Mouse (Mus musculus): ENCODE data around the gene Trim44. TPM values are rescaled to one million over a fixed set of nuclear protein-coding genes. Genes with fewer than 3 reads are reported as not detected.

Trim44 gene
- total and polyA plus RNA-seq, 3 experiments: 21.7 to 55.3 (median 49.1) TPM

GRCm38 (mm10) chr2:102377370-102377769 is 30.3 kb downstream of the Trim44 start:
- H3K9me3 ChIP-seq (replicated peaks; ENCODE audit: insufficient read depth, low read length): no peaks in the 10 kb centered on the region

GRCm38 (mm10) chr2:102373406-102374105 is 34.1 kb downstream of the Trim44 start:
- peaks cover 4 to 16% of the 10 kb centered on the region in 2 experiments for H3K4me1 ChIP-seq (ENCODE audit: control insufficient read depth in 1 of 2, insufficient read depth in 2 of 2, low read length in 2 of 2)
- H3K27me3 ChIP-seq (ENCODE audit: control insufficient read depth in 1 of 2, insufficient read depth in 2 of 2, low read length in 2 of 2): no peaks in the 10 kb centered on the region
- no peak for DNase-seq (ENCODE audit: low read depth, low spot score)
- no peak overlapping the region for H3K9ac ChIP-seq (ENCODE audit: control insufficient read depth, low read depth, low read length, poor library complexity, severe bottlenecking)
- H3K4me3 ChIP-seq (ENCODE audit: control insufficient read depth in 1 of 2, insufficient read depth in 1 of 2, low read depth in 2 of 2, low read length in 2 of 2): no peak overlapping the region
- peaks cover 17 to 37% of the 10 kb centered on the region in 2 experiments for H3K36me3 ChIP-seq (ENCODE audit: control insufficient read depth in 1 of 2, insufficient read depth in 2 of 2, low read length in 2 of 2)
- no peaks in the 10 kb centered on the region for H3K9me3 ChIP-seq (replicated peaks; ENCODE audit: insufficient read depth, low read length)
- TF ChIP-seq RAD21 (IDR thresholded peaks at IDR 0.05; ENCODE audit: low read depth, low read length) (no peak), ETS1 (IDR thresholded peaks at IDR 0.05; ENCODE audit: low read depth, low read length) (no peak), EP300 (IDR thresholded peaks at IDR 0.05; ENCODE audit: low read depth in 1 of 2, low read length in 2 of 2) (no peak), E2F4 (IDR thresholded peaks at IDR 0.05; ENCODE audit: borderline replicate concordance, low read depth, low read length) (no peak), MEF2A (IDR thresholded peaks at IDR 0.05; ENCODE audit: extremely low read depth, insufficient replicate concordance, low read depth, low read length, poor library complexity, severe bottlenecking) (no peak), GABPA (IDR thresholded peaks at IDR 0.05; ENCODE audit: low read depth, low read length) (no peak), HCFC1 (IDR thresholded peaks at IDR 0.05; ENCODE audit: low read depth, low read length) (no peak), JUND (IDR thresholded peaks at IDR 0.05; ENCODE audit: low read depth, low read length) (no peak), CHD1 (IDR thresholded peaks at IDR 0.05; ENCODE audit: low read depth, low read length) (no peak), ZC3H11A (IDR thresholded peaks at IDR 0.05; ENCODE audit: low read depth, low read length) (no peak), CTCF (IDR thresholded peaks at IDR 0.05 in 2 of 3, conservative IDR thresholded peaks at IDR 0.05 in 1 of 3; ENCODE audit: control insufficient read depth in 1 of 3, insufficient read depth in 1 of 3, low read depth in 2 of 3, low read length in 3 of 3, poor library complexity in 1 of 3, severe bottlenecking in 1 of 3) (no peak), USF1 (IDR thresholded peaks at IDR 0.05; ENCODE audit: low read depth, low read length) (no peak), SMC3 (IDR thresholded peaks at IDR 0.05; ENCODE audit: low read depth, low read length) (no peak), ELF1 (IDR thresholded peaks at IDR 0.05; ENCODE audit: low read depth, low read length) (no peak), MXI1 (IDR thresholded peaks at IDR 0.05; ENCODE audit: low read depth, low read length) (no peak), NRF1 (IDR thresholded peaks at IDR 0.05; ENCODE audit: insufficient read depth, low read depth, low read length, poor library complexity, severe bottlenecking) (no peak), USF2 (IDR thresholded peaks at IDR 0.05; ENCODE audit: borderline replicate concordance in 1 of 2, insufficient read depth in 1 of 2, low read depth in 1 of 2, low read length in 2 of 2) (no peak), POLR2AphosphoS2 (IDR thresholded peaks at IDR 0.05; ENCODE audit: low read length) (no peak)
- H3K27ac ChIP-seq (ENCODE audit: control insufficient read depth, low read depth, low read length): no peak overlapping the region
- peaks cover 18% of the 10 kb centered on the region for H3K79me2 ChIP-seq (ENCODE audit: control insufficient read depth, insufficient read depth, low read length, poor library complexity)

More at GRCm38 (mm10) chr2:102377370-102377769, 30.3 kb downstream of the Trim44 start:
- Histone ChIP-seq H3K27me3 (ENCODE audit: control insufficient read depth in 1 of 2, insufficient read depth in 2 of 2, low read length in 2 of 2) (no peaks in the 10 kb centered on the region), H3K9ac (ENCODE audit: control insufficient read depth, low read depth, low read length, poor library complexity, severe bottlenecking) (no peak overlapping the region), H3K36me3 (ENCODE audit: control insufficient read depth in 1 of 2, insufficient read depth in 2 of 2, low read length in 2 of 2) (peaks cover 14 to 24% of the 10 kb centered on the region in 2 experiments), H3K79me2 (ENCODE audit: control insufficient read depth, insufficient read depth, low read length, poor library complexity) (peaks cover 22% of the 10 kb centered on the region), H3K4me3 (ENCODE audit: control insufficient read depth in 1 of 2, insufficient read depth in 1 of 2, low read depth in 2 of 2, low read length in 2 of 2) (no peak overlapping the region), H3K27ac (ENCODE audit: control insufficient read depth, low read depth, low read length) (no peak overlapping the region), H3K4me1 (ENCODE audit: control insufficient read depth in 1 of 2, insufficient read depth in 2 of 2, low read length in 2 of 2) (peaks cover 0 to 6% of the 10 kb centered on the region in 2 experiments; a peak in 2 of 4 replicates)
- TF ChIP-seq USF1 (IDR thresholded peaks at IDR 0.05; ENCODE audit: low read depth, low read length): no peak
- TF ChIP-seq TBP (IDR thresholded peaks at IDR 0.05; ENCODE audit: low read depth, low read length): no peak
- TF ChIP-seq TCF12 (IDR thresholded peaks at IDR 0.05; ENCODE audit: low read depth, low read length): no peak; the same call in 1 of the 2 replicates
- no peak for TF ChIP-seq ETS1 (IDR thresholded peaks at IDR 0.05; ENCODE audit: low read depth, low read length)
- no peak for TF ChIP-seq UBTF (IDR thresholded peaks at IDR 0.05; ENCODE audit: borderline replicate concordance, insufficient read depth, low read depth, low read length)
- no peak for TF ChIP-seq MXI1 (IDR thresholded peaks at IDR 0.05; ENCODE audit: low read depth, low read length)
- TF ChIP-seq ZC3H11A (IDR thresholded peaks at IDR 0.05; ENCODE audit: low read depth, low read length): no peak
- TF ChIP-seq E2F4 (IDR thresholded peaks at IDR 0.05; ENCODE audit: borderline replicate concordance, low read depth, low read length): no peak
- TF ChIP-seq CHD1 (IDR thresholded peaks at IDR 0.05; ENCODE audit: low read depth, low read length): no peak
- TF ChIP-seq SMC3 (IDR thresholded peaks at IDR 0.05; ENCODE audit: low read depth, low read length): no peak
- TF ChIP-seq MAX (IDR thresholded peaks at IDR 0.05; ENCODE audit: low read length): no peak
- TF ChIP-seq MAZ (IDR thresholded peaks at IDR 0.05; ENCODE audit: low read depth, low read length): no peak
- no peak for TF ChIP-seq POLR2A (IDR thresholded peaks at IDR 0.05; ENCODE audit: control insufficient read depth in 1 of 2, insufficient read depth in 1 of 2, low read depth in 1 of 2, low read length in 2 of 2, poor library complexity in 1 of 2)
- no peak for TF ChIP-seq MAFK (IDR thresholded peaks at IDR 0.05; ENCODE audit: borderline replicate concordance, low read depth, low read length)
- TF ChIP-seq CHD2 (IDR thresholded peaks at IDR 0.05; ENCODE audit: low read length): no peak
- no peak for TF ChIP-seq SIN3A (IDR thresholded peaks at IDR 0.05; ENCODE audit: low read length)
- no peak for TF ChIP-seq NELFE (IDR thresholded peaks at IDR 0.05; ENCODE audit: low read depth, low read length)
- no peak for TF ChIP-seq MEF2A (IDR thresholded peaks at IDR 0.05; ENCODE audit: extremely low read depth, insufficient replicate concordance, low read depth, low read length, poor library complexity, severe bottlenecking)
- TF ChIP-seq POLR2AphosphoS5 (IDR thresholded peaks at IDR 0.05; ENCODE audit: borderline replicate concordance, low read depth, low read length): no peak
- no peak for DNase-seq (ENCODE audit: low read depth, low spot score)
